Mouse (Mus musculus) cerebellum, adult 9-10 months (tissue): ENCODE results near the gene Tmem56.

ENCODE experiments used
- DNase-seq: peaks from one replicate; pipeline ENCODE4 v3.0.0; 2022

Tmem56 gene

GRCm38 (mm10) chr3:121163271-121163819 is 119.6 kb downstream of the Tmem56 start:
- peak; percentile 43 for DNase-seq

GRCm38 (mm10) chr3:121161661-121162060 is 121.2 kb downstream of the Tmem56 start:
- no peak for DNase-seq

GRCm38 (mm10) chr3:121160424-121160823 is 122.5 kb downstream of the Tmem56 start:
- DNase-seq: no peak

GRCm38 (mm10) chr3:121159566-121159965 is 123.3 kb downstream of the Tmem56 start:
- DNase-seq: peak; percentile 67

GRCm38 (mm10) chr3:121158901-121159351 is 124.0 kb downstream of the Tmem56 start:
- peak; percentile 61 for DNase-seq

- DNase-seq: no peak
Observed at GRCm38 (mm10) chr3:121157546-121158330, 125.2 kb downstream of the Tmem56 start.

GRCm38 (mm10) chr3:121156451-121157186 is 126.3 kb downstream of the Tmem56 start:
- no peak for DNase-seq

GRCm38 (mm10) chr3:121156043-121156442 is 126.9 kb downstream of the Tmem56 start:
- no peak for DNase-seq
